Mouse (Mus musculus): ENCODE measurements around the gene Rundc3a.

Rundc3a gene

DNA sequence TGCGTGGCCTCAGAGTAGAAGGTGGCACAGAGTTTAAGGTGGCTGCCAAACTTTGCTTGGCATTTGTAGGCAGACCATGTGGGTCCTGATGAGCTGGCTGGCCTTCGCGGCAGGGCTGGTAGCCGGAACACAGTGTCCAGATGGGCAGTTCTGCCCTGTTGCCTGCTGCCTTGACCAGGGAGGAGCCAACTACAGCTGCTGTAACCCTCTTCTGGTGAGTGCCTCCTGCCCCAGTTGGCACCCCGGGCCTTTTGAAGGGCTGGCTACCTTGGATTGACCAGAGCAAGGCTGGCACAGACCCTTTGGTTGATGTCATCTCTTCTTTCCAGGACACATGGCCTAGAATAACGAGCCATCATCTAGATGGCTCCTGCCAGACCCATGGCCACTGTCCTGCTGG is 39.7 kb downstream of the Rundc3a start:
- no peak for DNase-seq (ENCODE audit: low read depth, low spot score)

DNA sequence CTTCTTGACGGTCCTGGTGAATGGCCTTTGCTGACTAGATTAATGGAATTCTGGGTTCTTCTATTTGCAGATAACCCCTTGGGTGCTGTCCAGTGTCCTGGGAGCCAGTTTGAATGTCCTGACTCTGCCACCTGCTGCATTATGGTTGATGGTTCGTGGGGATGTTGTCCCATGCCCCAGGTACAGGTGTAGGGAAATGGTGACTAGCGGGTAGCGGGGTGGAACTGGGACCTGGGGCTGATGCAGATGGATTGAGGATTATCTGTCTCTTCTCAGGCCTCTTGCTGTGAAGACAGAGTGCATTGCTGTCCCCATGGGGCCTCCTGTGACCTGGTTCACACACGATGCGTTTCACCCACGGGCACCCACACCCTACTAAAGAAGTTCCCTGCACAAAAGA is 40.7 kb downstream of the Rundc3a start:
- DNase-seq (ENCODE audit: low read depth, low spot score): no peak

DNA sequence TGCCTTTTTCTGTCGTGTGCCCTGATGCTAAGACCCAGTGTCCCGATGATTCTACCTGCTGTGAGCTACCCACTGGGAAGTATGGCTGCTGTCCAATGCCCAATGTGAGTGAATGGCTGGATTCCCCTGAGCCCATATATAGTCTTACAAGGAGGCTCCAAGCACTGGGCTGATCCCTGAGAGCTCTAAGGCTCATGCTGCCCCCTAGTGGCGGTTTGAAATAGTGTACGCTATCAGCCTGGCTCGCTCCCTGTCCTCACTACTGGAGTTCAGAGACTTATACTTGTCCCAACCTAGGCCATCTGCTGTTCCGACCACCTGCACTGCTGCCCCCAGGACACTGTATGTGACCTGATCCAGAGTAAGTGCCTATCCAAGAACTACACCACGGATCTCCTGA is 41.2 kb downstream of the Rundc3a start:
- DNase-seq (ENCODE audit: low read depth, low spot score): peak; percentile 91

DNA sequence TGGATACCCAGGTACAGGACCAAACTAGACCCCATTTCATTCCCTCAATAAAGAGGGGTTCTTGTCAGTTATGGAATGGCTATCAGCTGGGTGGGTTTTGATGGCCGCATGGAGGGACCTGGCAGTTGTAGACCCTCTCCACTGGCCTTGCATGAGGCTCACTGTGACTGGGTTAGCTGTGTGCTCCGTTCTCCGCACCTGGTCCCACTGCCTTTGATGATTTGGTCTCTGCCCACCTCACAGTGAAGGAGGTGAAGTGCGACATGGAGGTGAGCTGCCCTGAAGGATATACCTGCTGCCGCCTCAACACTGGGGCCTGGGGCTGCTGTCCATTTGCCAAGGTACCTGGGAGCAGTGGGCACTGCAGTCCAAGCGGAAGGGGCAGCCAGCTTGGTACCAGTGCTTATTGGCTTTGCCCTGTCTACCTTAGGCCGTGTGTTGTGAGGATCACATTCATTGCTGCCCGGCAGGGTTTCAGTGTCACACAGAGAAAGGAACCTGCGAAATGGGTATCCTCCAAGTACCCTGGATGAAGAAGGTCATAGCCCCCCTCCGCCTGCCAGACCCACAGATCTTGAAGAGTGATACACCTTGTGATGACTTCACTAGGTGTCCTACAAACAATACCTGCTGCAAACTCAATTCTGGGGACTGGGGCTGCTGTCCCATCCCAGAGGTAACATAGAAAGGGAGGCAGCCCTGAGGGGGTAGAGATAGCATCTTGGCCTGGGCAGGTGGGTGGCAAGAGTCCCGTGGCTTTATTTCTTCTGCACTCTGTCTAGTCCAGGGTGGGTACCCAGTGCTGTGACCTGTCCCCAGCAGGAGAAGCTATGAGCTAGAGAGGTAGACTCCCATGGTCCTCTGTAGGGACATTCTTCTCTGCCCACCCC is 41.9 kb downstream of the Rundc3a start:
- DNase-seq (ENCODE audit: low read depth, low spot score): no peak

DNA sequence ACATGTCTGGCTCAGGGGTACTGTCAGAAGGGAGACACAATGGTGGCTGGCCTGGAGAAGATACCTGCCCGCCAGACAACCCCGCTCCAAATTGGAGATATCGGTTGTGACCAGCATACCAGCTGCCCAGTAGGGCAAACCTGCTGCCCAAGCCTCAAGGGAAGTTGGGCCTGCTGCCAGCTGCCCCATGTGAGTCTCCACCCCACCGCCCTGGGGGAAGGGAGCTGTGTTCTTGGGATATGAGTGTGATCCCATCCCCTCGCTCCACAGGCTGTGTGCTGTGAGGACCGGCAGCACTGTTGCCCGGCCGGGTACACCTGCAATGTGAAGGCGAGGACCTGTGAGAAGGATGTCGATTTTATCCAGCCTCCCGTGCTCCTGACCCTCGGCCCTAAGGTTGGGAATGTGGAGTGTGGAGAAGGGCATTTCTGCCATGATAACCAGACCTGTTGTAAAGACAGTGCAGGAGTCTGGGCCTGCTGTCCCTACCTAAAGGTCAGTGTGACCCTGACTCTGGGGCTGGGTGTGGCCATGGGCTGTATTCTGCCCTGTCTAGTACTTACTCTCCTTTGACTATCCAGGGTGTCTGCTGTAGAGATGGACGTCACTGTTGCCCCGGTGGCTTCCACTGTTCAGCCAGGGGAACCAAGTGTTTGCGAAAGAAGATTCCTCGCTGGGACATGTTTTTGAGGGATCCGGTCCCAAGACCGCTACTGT is 42.7 kb downstream of the Rundc3a start:
- DNase-seq (ENCODE audit: low read depth, low spot score): no peak

DNA sequence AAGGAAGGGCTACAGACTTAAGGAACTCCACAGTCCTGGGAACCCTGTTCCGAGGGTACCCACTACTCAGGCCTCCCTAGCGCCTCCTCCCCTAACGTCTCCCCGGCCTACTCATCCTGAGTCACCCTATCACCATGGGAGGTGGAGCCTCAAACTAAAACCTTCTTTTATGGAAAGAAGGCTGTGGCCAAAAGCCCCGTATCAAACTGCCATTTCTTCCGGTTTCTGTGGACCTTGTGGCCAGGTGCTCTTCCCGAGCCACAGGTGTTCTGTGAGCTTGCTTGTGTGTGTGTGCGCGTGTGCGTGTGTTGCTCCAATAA is 43.2 kb downstream of the Rundc3a start:
- DNase-seq (ENCODE audit: low read depth, low spot score): no peak

DNA sequence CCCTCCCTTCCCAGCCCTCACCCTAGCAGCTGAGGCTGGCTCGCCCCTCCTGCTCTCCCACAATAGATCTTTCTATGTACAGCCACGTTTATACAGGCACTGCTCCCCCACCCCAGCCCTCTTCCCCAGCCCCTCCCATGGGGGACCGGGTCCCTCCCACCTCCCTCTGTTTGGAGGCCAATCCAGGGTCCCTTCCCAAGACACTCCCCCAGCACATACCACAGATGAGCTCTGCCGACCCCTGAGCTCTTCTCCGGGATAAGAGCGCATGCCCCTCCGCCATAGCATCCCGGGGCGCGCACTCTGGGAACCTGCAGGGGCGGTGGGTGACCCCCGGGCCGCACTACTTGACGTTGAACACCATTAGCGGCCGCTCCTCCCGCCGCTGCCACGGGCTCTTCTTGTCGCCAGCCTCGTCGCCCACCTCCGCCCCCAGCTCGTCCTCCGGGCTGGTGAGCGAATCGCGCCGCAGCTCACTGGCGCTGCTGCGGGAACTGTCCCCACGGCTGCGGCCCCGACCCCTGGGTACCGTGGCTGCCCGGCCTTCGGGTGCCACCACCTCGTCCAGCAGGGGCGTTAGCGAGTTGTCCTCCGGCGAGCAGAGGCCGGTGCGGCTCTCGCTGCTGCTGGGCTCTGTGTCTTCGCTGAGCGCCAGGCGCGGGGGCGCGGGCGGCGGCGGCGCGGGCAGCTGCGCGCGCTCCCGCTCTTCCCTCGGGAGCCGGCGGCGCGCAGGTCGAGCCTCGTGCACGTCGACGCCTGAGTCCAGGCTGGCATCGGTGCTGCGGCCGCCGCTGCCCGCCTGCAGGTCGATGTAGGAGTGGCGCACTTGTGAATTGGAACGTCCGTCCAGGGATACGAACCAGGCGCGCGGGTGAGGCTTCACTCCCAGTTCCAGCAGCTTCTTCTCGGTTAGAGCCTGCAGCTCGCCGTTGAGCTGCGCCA is 44.2 kb downstream of the Rundc3a start:
- DNase-seq (ENCODE audit: low read depth, low spot score): peak; percentile 76

DNA sequence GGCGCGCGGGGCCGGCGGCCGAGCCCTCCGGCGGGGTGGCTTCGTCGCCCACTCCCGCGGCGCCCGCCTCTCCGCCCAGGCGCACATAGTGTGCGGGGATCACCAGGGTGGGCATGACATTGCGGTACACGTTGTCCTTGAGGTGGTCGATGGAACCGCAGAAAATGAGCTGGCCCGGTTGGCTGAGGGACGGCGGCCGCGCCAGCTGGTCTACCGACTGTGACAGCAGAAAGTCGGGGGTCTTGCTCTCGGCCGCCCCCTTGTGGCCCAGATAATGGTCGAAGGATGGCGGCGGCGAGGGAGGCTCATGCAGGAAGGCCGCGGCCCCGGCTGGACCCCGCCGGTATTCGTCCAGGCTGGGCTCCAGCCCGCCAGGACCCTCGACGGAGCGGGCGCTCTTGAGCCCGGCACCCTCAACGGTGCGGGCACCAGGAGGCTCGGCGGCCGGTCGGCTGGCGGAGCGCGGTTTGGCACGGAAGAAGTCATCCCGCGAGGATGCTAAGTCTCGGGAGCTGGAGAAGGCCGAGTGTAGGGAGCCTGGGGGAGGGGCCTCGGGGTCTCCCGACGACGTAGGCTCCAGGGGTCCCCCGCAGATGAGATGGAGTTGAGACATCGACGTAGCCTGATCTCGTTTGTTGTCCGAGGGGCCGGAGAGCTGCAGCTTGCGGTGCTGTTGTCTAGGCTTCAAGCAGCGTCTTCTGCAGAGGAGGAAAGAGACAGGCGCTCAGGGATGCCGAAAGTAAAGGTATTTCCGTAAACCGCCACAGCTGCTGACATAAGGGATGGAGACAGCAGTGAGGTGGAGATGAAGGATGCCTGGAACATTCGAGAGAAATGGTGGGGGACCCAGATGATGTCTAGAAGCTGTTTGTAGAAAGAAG is 45.2 kb downstream of the Rundc3a start:
- DNase-seq (ENCODE audit: low read depth, low spot score): peak; percentile 90

DNA sequence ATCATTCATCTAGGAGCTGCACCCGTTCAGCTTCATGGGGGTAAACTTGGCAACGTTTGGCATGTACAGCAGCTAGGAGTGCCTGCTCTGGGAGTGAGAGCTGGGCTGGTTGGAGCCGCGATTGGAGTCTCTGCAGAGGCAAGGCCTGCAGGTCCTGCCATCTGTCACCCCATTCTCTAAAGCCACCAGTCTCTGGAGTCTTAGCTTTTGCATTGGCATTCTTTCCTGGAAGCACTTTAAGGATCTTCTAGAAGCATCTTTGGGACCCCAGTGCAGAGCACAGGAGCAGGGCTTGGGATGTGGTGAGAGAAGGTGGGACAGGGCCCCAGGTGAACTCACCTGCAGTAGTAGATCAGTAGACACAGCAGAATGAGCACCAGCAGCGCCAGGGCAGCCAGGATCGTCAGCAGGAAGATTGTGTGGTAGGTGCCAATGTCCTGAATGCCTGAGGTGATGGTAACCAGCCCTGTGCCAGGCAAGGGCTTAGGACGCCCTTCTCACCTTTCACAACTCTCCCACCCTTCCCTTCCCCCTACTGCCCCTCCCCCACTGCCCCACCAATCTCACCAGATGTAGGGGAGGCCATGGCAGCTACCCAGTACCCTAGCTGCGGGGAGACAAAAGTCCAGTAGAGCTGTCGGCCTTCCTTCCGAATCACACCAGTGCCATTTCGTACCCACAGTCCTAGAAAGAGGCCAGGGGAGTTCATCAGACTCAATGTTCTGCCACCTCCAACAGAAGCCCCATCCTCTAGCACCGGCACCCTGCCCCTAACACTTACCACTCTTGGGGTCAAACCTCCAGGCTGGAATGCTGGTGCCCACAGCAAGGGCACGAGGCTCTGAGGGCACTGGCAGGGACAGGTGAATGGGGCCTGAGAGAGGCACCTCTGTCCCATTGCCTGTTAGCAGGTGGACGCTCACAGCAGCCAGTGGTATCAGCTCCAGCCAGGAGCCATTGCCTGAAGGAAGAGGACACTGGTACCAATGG is 46.2 kb downstream of the Rundc3a start:
- DNase-seq (ENCODE audit: low read depth, low spot score): no peak

DNA sequence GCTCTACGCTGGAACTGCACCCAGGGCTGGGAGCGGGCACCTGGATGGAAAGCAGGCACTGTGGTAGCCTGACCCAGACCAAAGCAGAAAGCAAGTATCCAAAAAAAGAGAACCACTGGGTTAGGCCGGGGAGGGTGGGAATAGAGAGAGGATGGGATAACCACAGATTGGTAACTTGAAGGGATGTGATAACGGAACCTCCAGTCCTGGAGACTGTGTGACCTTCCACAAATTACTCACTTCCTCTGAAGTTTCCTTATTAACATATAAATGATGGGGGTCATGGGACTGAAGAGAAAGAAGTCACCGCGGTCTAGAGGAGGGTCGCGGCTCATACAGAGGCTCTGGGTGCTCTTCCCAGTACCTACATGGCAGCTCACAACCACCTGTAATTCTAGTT is 47.1 kb downstream of the Rundc3a start:
- DNase-seq (ENCODE audit: low read depth, low spot score): no peak

DNA sequence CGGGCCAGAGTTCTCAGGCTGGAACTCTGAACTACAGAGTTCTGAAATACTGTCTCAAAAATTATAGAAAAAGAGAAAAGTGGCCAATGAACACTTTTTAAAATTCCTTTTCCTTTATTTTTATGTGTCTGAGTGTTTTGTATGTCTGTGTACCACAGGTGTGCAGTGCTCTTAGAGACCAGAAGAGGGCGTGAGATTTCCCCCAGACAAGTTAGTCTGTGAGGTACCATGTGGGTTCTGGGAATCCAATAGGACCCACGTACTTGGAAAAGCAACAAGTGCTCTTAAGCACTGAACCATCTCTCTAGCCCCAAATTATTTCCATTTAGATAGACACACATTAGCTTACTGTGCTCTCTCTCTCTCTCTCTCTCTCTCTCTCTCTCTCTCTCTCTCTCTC is 48.2 kb downstream of the Rundc3a start:
- no peak for DNase-seq (ENCODE audit: low read depth, low spot score)

DNA sequence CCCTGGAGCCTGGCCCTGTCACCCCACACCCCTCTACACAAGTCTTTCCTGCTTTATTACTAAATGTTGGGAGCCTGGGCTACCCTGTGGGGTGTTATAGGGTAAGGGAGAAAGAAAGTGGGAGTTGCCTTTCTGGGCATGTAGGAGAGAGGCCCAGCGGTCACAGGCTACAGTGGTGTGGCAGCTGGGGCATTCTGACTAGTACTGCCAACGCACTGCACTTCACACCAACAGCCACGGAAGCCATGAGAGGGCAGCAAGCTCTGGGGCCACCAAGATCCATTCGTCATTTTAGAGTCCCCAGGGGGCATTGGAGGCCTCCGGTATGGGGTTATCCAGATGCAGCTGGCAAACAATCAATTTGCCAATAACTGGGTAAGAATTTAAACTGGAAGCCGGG is 48.9 kb downstream of the Rundc3a start:
- DNase-seq (ENCODE audit: low read depth, low spot score): no peak

DNA sequence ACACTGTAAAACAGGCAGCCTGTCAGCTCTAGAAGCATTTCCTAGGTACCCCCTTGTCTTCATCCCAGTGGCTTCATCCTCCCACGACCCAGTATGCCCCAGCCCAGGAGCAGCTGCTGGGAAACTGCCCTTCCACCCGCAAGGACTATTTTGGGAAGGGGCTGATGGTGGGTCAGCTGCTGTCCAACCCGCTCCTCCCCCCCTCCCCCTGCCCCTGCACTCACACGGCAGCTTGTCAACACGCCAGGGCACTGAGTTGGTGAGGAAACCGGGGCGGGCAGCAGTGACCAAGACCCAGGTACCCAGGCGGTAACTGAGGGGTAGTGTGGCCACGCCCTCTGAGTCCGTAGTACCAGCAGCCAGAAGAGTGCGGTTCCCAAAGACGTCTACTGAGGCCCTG is 50.5 kb downstream of the Rundc3a start:
- no peak for DNase-seq (ENCODE audit: low read depth, low spot score)

DNA sequence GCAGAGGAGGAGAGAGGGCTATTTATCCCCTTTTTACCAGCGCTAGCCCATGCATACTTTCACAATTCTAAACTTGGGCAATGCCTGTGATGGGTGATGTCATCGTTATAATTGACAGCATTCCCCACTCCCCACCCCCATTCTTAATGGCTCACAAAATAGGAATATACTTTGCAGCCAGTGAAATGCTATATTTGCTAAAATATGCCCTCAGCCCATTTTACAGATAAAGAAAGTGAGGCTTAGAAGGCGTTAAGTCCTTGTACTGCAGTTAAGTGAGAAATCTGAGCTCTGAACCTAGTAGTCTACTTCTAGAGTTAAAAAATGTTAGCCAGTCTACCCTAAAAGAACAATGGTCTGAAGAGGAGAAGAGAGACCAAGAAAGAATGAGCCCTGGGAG is 51.1 kb downstream of the Rundc3a start:
- no peak for DNase-seq (ENCODE audit: low read depth, low spot score)

DNA sequence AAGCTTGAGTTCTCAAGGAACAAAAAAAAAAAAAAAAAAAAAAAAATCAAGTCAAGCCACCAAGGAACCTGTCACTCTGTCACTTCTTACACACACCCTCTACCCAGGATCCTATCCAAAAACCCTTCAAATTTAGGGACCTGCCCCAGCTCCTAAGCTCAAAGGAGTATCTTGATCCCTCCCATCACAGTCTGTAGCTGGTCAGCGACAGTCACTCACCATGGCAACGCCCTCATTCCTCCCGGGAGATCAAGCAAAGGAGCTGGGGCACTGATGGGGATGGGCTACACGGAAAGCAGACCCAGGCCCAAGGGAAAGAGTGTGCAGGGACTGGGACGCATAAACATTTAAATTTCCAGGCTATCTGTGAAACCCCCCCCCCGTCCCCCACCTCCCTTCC is 51.6 kb downstream of the Rundc3a start:
- peak; percentile 33 for DNase-seq (ENCODE audit: low read depth, low spot score)

DNA sequence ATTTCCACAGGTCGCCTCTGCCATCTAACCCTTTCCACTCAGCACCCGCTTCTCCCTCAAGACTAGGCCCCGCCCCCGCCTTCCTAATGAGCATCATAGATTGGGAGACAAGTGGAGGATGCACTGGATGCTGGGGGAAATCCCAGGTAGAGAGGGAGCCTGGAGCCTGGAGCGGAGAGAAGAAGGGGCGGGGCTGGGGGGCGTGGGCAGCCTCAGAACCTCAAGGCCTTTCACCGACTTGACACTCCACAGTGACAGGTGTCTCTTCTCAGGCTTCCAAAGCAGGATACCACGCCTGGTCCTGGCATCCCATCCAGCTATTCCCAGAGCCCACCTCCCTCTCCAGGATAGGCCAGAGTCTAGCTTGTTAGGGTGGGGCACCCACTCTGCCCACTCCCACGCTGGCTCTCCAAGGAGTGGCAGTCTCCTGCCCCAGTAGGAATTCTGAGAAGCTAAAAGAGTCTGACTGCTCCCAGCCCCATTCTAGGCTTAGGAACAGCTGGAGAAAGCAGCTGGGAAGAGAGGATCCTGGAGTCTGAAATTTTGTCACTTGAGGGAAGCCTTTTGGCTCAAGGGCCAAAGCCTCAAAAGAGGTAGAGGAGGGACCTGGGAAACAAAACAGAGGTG is 52.2 kb downstream of the Rundc3a start:
- no peak for DNase-seq (ENCODE audit: low read depth, low spot score)

DNA sequence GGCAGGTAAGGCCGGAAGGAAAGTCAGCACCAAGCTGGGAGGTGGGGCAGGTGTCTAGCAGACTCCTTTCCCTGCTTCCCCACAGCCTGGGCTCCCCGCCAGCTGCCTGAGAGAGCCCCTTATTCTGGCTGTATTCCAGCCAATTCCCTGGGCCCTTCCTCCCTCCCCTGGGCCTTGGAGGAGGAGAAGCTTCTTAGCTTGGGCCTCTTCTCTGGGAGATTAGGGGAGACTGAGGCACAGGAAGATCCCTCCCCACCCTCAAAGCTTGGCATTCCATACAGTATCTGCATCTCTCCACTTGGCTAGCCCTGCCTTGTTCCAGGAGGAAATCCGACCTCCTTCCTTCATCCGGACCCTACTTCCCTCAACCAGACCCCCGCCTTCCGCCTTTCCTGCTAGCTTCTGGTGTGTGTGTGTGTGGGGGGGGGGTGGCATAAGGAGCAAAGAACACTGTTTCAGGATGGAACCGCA is 52.7 kb downstream of the Rundc3a start:
- no peak for DNase-seq (ENCODE audit: low read depth, low spot score)

DNA sequence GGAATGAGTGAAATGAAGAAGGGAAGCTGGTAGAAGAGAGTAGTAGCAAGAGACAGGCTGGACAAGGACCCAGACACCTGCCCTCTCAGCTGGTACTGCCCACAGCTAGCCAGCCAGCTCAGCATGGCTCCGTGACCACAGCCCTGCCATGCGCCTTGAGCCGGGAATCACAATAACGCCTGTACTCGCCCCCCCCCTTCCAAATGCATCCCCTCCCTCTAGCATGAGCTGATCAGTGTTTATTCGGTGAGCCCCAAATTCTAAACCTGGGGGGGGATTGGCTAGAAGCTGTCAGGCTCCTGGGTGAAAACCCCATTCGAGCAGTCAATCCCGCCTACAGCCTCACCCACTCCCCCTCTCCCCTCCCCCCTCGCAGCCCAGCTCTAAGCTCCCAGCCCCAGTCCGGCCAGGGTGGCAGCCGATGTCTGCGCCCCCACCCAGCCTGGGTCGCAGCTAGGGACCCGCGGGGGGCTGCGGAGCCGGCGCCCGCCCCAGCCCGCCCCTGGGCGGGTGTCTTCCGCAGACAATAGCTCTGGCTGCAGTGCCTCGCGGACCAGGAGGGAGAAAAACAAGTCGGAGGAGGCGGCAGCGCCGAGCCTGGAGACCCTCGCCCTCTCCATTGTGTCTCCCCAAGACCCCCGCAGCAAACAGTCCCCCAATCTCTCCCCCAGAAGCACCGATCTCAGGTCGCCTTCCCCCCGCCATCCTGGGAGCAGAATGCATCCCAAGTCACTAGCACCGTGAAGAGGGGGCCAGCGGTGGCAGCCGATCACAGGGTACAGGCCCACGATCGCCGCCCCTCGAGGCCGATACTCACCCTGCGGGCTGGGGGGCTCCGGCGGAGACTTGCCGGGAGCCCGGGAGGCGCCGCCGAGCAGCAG is 53.6 kb downstream of the Rundc3a start:
- DNase-seq (ENCODE audit: low read depth, low spot score): peak; percentile 47
